Mouse (Mus musculus) adrenal gland, adult 2 months (tissue): Measurements from ENCODE around the gene Ldha. TPM values are rescaled to one million over a fixed set of nuclear protein-coding genes. Genes with fewer than 3 reads are reported as not detected.

ENCODE experiments used
- DNase-seq: peaks from one replicate; pipeline ENCODE4 v3.0.0; 2021
- polyA plus RNA-seq: library from polyadenylated mRNA; depleted of rRNA; stranded (reverse); fragments of >200 nt; gene quantifications from 2 replicates; pipeline ENCODE4 v1.2.3, GENCODE M21; 2012
- total RNA-seq, 2 experiments: library from RNA; stranded (reverse); gene quantifications; 2 replicates each; pipeline ENCODE4 v1.2.3; 2021

Ldha gene
- total and polyA plus RNA-seq, 3 experiments: 178 to 429 (median 381) TPM

- peak; percentile 36 for DNase-seq
These were observed 3.1 kb upstream of the Ldha start for GRCm38 (mm10) chr7:46838104-46838671.

- DNase-seq: peak; percentile 76
These were observed 2.4 kb upstream of the Ldha start for GRCm38 (mm10) chr7:46838891-46839302.

- DNase-seq: peak; percentile 41
These were observed 1.8 kb upstream of the Ldha start for GRCm38 (mm10) chr7:46839446-46839845.

- no peak for DNase-seq
These were observed 1.4 kb upstream of the Ldha start for GRCm38 (mm10) chr7:46839861-46840260.

GRCm38 (mm10) chr7:46840326-46840725, 949 bp upstream of the Ldha start:
- no peak for DNase-seq

GRCm38 (mm10) chr7:46842278-46842677, 1.0 kb downstream of the Ldha start:
- DNase-seq: no peak

- no peak for DNase-seq
These were observed 2.3 kb downstream of the Ldha start for GRCm38 (mm10) chr7:46843576-46843975.

GRCm38 (mm10) chr7:46845211-46845977, 4.1 kb downstream of the Ldha start:
- peak; percentile 95 for DNase-seq

GRCm38 (mm10) chr7:46845978-46846485, 4.8 kb downstream of the Ldha start:
- DNase-seq: no peak

GRCm38 (mm10) chr7:46846486-46847244, 5.4 kb downstream of the Ldha start:
- peak; percentile 65 for DNase-seq

GRCm38 (mm10) chr7:46849287-46849686, 8.0 kb downstream of the Ldha start:
- peak; percentile 39 for DNase-seq

GRCm38 (mm10) chr7:46851026-46851425, 9.8 kb downstream of the Ldha start:
- DNase-seq: no peak

- no peak for DNase-seq
These were observed 11.4 kb downstream of the Ldha start for GRCm38 (mm10) chr7:46852666-46853065.

- DNase-seq: no peak
These were observed 12.1 kb downstream of the Ldha start for GRCm38 (mm10) chr7:46853365-46853764.

- DNase-seq: no peak
These were observed 14.7 kb downstream of the Ldha start for GRCm38 (mm10) chr7:46855866-46856560.

- no peak for DNase-seq
These were observed 16.2 kb downstream of the Ldha start for GRCm38 (mm10) chr7:46857436-46857835.

- no peak for DNase-seq
These were observed 17.8 kb downstream of the Ldha start for GRCm38 (mm10) chr7:46859031-46859430.

GRCm38 (mm10) chr7:46860996-46861395, 19.7 kb downstream of the Ldha start, which contains the start of gene Ldhc:
Ldhc (plus strand) TSS chr7:46861203.
- no peak for DNase-seq

- DNase-seq: no peak
These were observed 30.7 kb downstream of the Ldha start for GRCm38 (mm10) chr7:46871988-46872387.

GRCm38 (mm10) chr7:46876841-46877240, 35.6 kb downstream of the Ldha start:
- no peak for DNase-seq

- DNase-seq: no peak
These were observed 36.0 kb downstream of the Ldha start for GRCm38 (mm10) chr7:46877255-46877654.

GRCm38 (mm10) chr7:46879851-46880250, 38.6 kb downstream of the Ldha start:
- no peak for DNase-seq
